Mouse (Mus musculus): ENCODE data around the gene Sugct.

The Sugct gene

GRCm38 (mm10) chr13:17694911-17695699 is at the start of gene Sugct, which contains the start of gene Mplkip:
Sugct (minus strand) TSS chr13:17695553.
Mplkip (plus strand) TSS chr13:17695192.
- peak; percentile 100 for DNase-seq (ENCODE audit: low read depth, low spot score)

- DNase-seq (ENCODE audit: low read depth, low spot score) = no peak
Observed at GRCm38 (mm10) chr13:17728798-17729197, 33.4 kb upstream of the Sugct start.

- no peak for DNase-seq (ENCODE audit: low read depth, low spot score)
Observed at GRCm38 (mm10) chr13:17727922-17728321, 32.6 kb upstream of the Sugct start.

- no peak for DNase-seq (ENCODE audit: low read depth, low spot score)
Observed at GRCm38 (mm10) chr13:17717357-17717756, 22.0 kb upstream of the Sugct start.

- DNase-seq (ENCODE audit: low read depth, low spot score) = no peak
Observed at GRCm38 (mm10) chr13:17708784-17709311, 13.5 kb upstream of the Sugct start.

GRCm38 (mm10) chr13:17705188-17705826 is 10.0 kb upstream of the Sugct start:
- DNase-seq (ENCODE audit: low read depth, low spot score) = no peak

- no peak for DNase-seq (ENCODE audit: low read depth, low spot score)
Observed at GRCm38 (mm10) chr13:17702311-17702710, 7.0 kb upstream of the Sugct start.

- no peak for DNase-seq (ENCODE audit: low read depth, low spot score)
Observed at GRCm38 (mm10) chr13:17701322-17701721, 6.0 kb upstream of the Sugct start.

GRCm38 (mm10) chr13:17700090-17700715 is 4.8 kb upstream of the Sugct start:
- DNase-seq (ENCODE audit: low read depth, low spot score) = no peak

- DNase-seq (ENCODE audit: low read depth, low spot score) = no peak
Observed at GRCm38 (mm10) chr13:17695898-17696580, 686 bp upstream of the Sugct start.

GRCm38 (mm10) chr13:17694414-17694813 is 939 bp downstream of the Sugct start:
- no peak for DNase-seq (ENCODE audit: low read depth, low spot score)

- DNase-seq (ENCODE audit: low read depth, low spot score) = peak; percentile 35
Observed at GRCm38 (mm10) chr13:17693816-17694215, 1.5 kb downstream of the Sugct start.

- DNase-seq (ENCODE audit: low read depth, low spot score) = no peak
Observed at GRCm38 (mm10) chr13:17691436-17691835, 3.9 kb downstream of the Sugct start.

- no peak for DNase-seq (ENCODE audit: low read depth, low spot score)
Observed at GRCm38 (mm10) chr13:17690686-17691085, 4.7 kb downstream of the Sugct start.

GRCm38 (mm10) chr13:17689461-17689860 is 5.9 kb downstream of the Sugct start:
- DNase-seq (ENCODE audit: low read depth, low spot score) = no peak

GRCm38 (mm10) chr13:17671122-17671521 is 24.2 kb downstream of the Sugct start:
- no peak for DNase-seq (ENCODE audit: low read depth, low spot score)

- DNase-seq (ENCODE audit: low read depth, low spot score) = no peak
Observed at GRCm38 (mm10) chr13:17667380-17667779, 28.0 kb downstream of the Sugct start.

- peak; percentile 33 for DNase-seq (ENCODE audit: low read depth, low spot score)
Observed at GRCm38 (mm10) chr13:17642294-17642693, 53.1 kb downstream of the Sugct start.

GRCm38 (mm10) chr13:17638008-17638407 is 57.3 kb downstream of the Sugct start:
- DNase-seq (ENCODE audit: low read depth, low spot score) = no peak

GRCm38 (mm10) chr13:17627108-17627507 is 68.2 kb downstream of the Sugct start:
- no peak for DNase-seq (ENCODE audit: low read depth, low spot score)

- DNase-seq (ENCODE audit: low read depth, low spot score) = no peak
Observed at GRCm38 (mm10) chr13:17624976-17625375, 70.4 kb downstream of the Sugct start.

GRCm38 (mm10) chr13:17606217-17606616 is 89.1 kb downstream of the Sugct start:
- DNase-seq (ENCODE audit: low read depth, low spot score) = no peak

Measured in CD4-positive, CD25-positive, alpha-beta regulatory T cell, adult 2 months (primary cell).